Mouse (Mus musculus): ENCODE measurements around the gene Pde4c. TPM values are rescaled to one million over a fixed set of nuclear protein-coding genes. Genes with fewer than 3 reads are reported as not detected.

The Pde4c gene
- total and polyA plus RNA-seq, 2 experiments from 2014 or later = 0.26 to 0.31 TPM

DNA sequence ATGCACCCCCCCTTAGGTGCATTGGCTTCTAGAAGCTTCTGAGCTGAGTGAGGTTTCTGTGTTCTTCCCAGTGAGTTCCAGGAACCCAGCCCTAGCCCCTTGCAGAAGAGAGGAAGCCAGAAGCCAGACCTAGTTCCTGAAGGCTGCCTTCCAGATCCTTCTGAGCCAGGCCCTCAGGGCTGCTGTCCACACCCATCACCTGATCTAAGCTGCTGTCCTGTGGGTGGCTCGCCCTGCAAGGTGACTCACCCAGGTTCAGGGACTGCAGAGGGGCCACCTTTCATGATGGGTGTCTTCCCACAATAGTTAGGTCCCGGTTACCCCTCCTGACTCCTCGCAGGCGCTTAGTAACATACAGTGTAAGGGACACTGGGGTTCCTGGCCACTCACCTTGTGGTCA is 44.1 kb upstream of the Pde4c start:
- ATAC-seq = no peak
- no peak overlapping the region for H3K4me3 ChIP-seq (ENCODE audit: low read length)
- H3K4me1 ChIP-seq (ENCODE audit: insufficient read depth, low read length) = peaks cover under 1% of the 10 kb centered on the region; the same call in 1 of the 2 replicates
- H3K9me3 ChIP-seq (ENCODE audit: low read length) = no peaks in the 10 kb centered on the region
- H3K4me2 ChIP-seq (ENCODE audit: low read depth, low read length) = no peak overlapping the region
- no peak overlapping the region for H3K9ac ChIP-seq (replicated peaks; ENCODE audit: low read length)
- no peak for TF ChIP-seq CTCF (IDR thresholded peaks at IDR 0.05; ENCODE audit: low read depth)
- no peak for DNase-seq (ENCODE audit: low spot score)
- 91% methylated on average over 4 of the region's 4 CpGs for WGBS
- H3K36me3 ChIP-seq (ENCODE audit: insufficient read depth, low read length) = 0 out of 2 replicates have a peak, but pooled peaks cover 18% of the 10 kb centered on the region
- no peaks in the 10 kb centered on the region for H3K27me3 ChIP-seq (ENCODE audit: insufficient read depth, low read length)
- no peak overlapping the region for H3K27ac ChIP-seq

- 0 out of 2 replicates have a peak, but pooled peaks cover 18% of the 10 kb centered on the region for H3K36me3 ChIP-seq (ENCODE audit: insufficient read depth, low read length)
- no peak for TF ChIP-seq CTCF (IDR thresholded peaks at IDR 0.05; ENCODE audit: low read depth)
- H3K27ac ChIP-seq = no peak overlapping the region
- no peaks in the 10 kb centered on the region for H3K4me1 ChIP-seq (ENCODE audit: insufficient read depth, low read length)
- DNase-seq (ENCODE audit: low spot score) = no peak
- no peak overlapping the region for H3K4me2 ChIP-seq (ENCODE audit: low read depth, low read length)
- 85% methylated on average over 3 of the region's 3 CpGs for WGBS
- H3K27me3 ChIP-seq (ENCODE audit: insufficient read depth, low read length) = no peaks in the 10 kb centered on the region
- no peak for ATAC-seq
- no peak overlapping the region for H3K4me3 ChIP-seq (ENCODE audit: low read length)
- no peaks in the 10 kb centered on the region for H3K9me3 ChIP-seq (ENCODE audit: low read length)
- H3K9ac ChIP-seq (replicated peaks; ENCODE audit: low read length) = no peak overlapping the region
These were observed 43.5 kb upstream of the Pde4c start for GRCm38 (mm10) chr8:70680039-70680438.

DNA sequence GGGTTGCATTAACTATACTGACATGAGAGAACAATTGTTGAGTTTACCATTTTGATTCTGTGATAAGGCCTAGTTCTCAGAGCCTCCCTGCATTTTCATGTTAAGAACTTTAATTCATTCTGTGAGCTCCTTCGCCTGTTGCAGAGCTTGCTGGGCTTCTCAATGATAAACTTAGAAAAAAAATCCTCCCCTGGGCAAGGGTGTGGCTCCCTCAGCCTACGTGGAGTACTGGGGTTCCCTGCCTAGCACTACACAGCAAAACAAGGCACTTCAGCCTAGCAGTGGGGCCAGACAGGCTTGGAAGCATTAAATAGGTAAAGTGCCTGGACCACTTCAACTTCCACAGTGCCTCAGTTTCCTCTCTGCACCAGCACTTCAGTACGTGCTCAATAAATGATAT is 42.1 kb upstream of the Pde4c start:
- ATAC-seq = no peak
- 84% methylated on average over 3 of the region's 3 CpGs for WGBS

DNA sequence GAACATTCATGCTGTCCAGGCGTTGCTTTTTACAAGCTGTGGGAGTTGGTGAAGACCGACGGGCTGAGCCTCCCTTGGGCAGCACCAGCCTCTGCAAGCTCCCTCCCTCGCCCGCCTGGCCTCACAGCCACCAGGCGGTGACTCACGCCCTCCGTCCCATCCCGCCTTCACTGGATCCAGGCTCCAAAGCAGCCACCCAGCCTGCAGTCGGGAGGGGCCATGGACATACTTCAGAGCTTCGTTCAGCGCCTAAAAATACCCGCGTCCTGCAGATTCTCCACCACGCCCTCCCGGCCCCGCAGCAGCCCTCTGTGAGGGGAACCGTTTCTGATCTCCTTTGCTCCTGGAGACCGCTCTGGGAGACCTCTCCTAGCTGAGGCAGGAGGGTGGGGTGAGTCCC is 41.3 kb upstream of the Pde4c start:
- ATAC-seq = no peak
- Histone ChIP-seq H3K4me2 (ENCODE audit: low read depth, low read length) (no peak overlapping the region), H3K4me3 (ENCODE audit: low read length) (no peak overlapping the region), H3K36me3 (ENCODE audit: insufficient read depth, low read length) (0 out of 2 replicates have a peak, but pooled peaks cover 18% of the 10 kb centered on the region), H3K4me1 (ENCODE audit: insufficient read depth, low read length) (0 out of 2 replicates have a peak, but pooled peaks cover under 1% of the 10 kb centered on the region), H3K27me3 (ENCODE audit: insufficient read depth, low read length) (no peaks in the 10 kb centered on the region), H3K9me3 (ENCODE audit: low read length) (no peaks in the 10 kb centered on the region), H3K9ac (replicated peaks; ENCODE audit: low read length) (no peak overlapping the region), H3K27ac (no peak overlapping the region)
- DNase-seq (ENCODE audit: low spot score) = no peak
- no peak for TF ChIP-seq CTCF (IDR thresholded peaks at IDR 0.05; ENCODE audit: low read depth)
- 10% methylated on average over 19 of the region's 19 CpGs for WGBS

More for the DNA sequence above, 42.1 kb upstream of the Pde4c start:
- Histone ChIP-seq H3K4me1 (ENCODE audit: insufficient read depth, low read length) (no peaks in the 10 kb centered on the region), H3K9me3 (ENCODE audit: low read length) (no peaks in the 10 kb centered on the region), H3K27ac (no peak overlapping the region), H3K36me3 (ENCODE audit: insufficient read depth, low read length) (0 out of 2 replicates have a peak, but pooled peaks cover 18% of the 10 kb centered on the region), H3K4me3 (ENCODE audit: low read length) (no peak overlapping the region), H3K9ac (replicated peaks; ENCODE audit: low read length) (no peak overlapping the region), H3K4me2 (ENCODE audit: low read depth, low read length) (no peak overlapping the region), H3K27me3 (ENCODE audit: insufficient read depth, low read length) (no peaks in the 10 kb centered on the region)
- DNase-seq (ENCODE audit: low spot score) = no peak
- TF ChIP-seq CTCF (IDR thresholded peaks at IDR 0.05; ENCODE audit: low read depth) = no peak

DNA sequence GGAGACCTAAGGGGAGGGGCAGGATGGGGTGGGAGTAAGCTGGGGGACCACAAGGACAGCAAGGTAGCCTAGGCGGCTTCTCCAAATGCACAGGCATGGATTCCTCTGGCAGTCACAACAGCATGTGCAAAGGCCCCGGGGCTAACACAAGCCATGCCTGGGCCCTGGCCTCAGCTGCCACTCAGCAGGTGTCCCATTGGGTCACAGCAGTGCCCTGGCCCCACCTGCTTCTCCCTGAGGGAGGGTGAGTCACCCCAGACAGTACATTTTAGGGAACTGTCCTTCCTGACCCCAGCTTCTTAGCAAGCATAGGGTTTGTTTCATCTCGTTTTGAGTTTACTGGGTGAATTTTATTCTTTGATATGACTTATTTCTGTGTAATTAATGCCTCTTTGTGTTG is 40.8 kb upstream of the Pde4c start:
- H3K36me3 ChIP-seq (ENCODE audit: insufficient read depth, low read length) = 0 out of 2 replicates have a peak, but pooled peaks cover 18% of the 10 kb centered on the region
- no peaks in the 10 kb centered on the region for H3K27me3 ChIP-seq (ENCODE audit: insufficient read depth, low read length)
- H3K9ac ChIP-seq (replicated peaks; ENCODE audit: low read length) = no peak overlapping the region
- 0 out of 2 replicates have a peak, but pooled peaks cover 5% of the 10 kb centered on the region for H3K4me1 ChIP-seq (ENCODE audit: insufficient read depth, low read length)
- H3K4me2 ChIP-seq (ENCODE audit: low read depth, low read length) = no peak overlapping the region
- ATAC-seq (no peak), DNase-seq (ENCODE audit: low spot score) (no peak)
- no peak overlapping the region for H3K4me3 ChIP-seq (ENCODE audit: low read length)
- 75% methylated on average over 3 of the region's 3 CpGs for WGBS
- H3K27ac ChIP-seq = no peak overlapping the region
- no peaks in the 10 kb centered on the region for H3K9me3 ChIP-seq (ENCODE audit: low read length)
- no peak for TF ChIP-seq CTCF (IDR thresholded peaks at IDR 0.05; ENCODE audit: low read depth)

GRCm38 (mm10) chr8:70684291-70684690 is 39.2 kb upstream of the Pde4c start:
- Histone ChIP-seq H3K9ac (replicated peaks; ENCODE audit: low read length) (no peak overlapping the region), H3K4me3 (ENCODE audit: low read length) (no peak overlapping the region), H3K4me2 (ENCODE audit: low read depth, low read length) (no peak overlapping the region), H3K27me3 (ENCODE audit: insufficient read depth, low read length) (no peaks in the 10 kb centered on the region), H3K36me3 (ENCODE audit: insufficient read depth, low read length) (0 out of 2 replicates have a peak, but pooled peaks cover 5% of the 10 kb centered on the region), H3K4me1 (ENCODE audit: insufficient read depth, low read length) (0 out of 2 replicates have a peak, but pooled peaks cover 5% of the 10 kb centered on the region), H3K9me3 (ENCODE audit: low read length) (no peaks in the 10 kb centered on the region), H3K27ac (peak overlapping the region; percentile 15; the same call in 1 of the 2 replicates)
- 33% methylated on average over 7 of the region's 7 CpGs for WGBS
- ATAC-seq (peak; percentile 77), DNase-seq (ENCODE audit: low spot score) (peak; percentile 63)
- TF ChIP-seq CTCF (IDR thresholded peaks at IDR 0.05; ENCODE audit: low read depth) = no peak

GRCm38 (mm10) chr8:70687576-70687975 is 35.9 kb upstream of the Pde4c start:
- Histone ChIP-seq H3K4me3 (ENCODE audit: low read length) (no peak overlapping the region), H3K27me3 (ENCODE audit: insufficient read depth, low read length) (no peaks in the 10 kb centered on the region), H3K9ac (replicated peaks; ENCODE audit: low read length) (no peak overlapping the region), H3K4me2 (ENCODE audit: low read depth, low read length) (no peak overlapping the region), H3K9me3 (ENCODE audit: low read length) (no peaks in the 10 kb centered on the region), H3K27ac (peak overlapping the region; percentile 4; the same call in 1 of the 2 replicates), H3K36me3 (ENCODE audit: insufficient read depth, low read length) (no peaks in the 10 kb centered on the region), H3K4me1 (ENCODE audit: insufficient read depth, low read length) (peaks cover 5% of the 10 kb centered on the region; the same call in 1 of the 2 replicates)
- no peak for TF ChIP-seq CTCF (IDR thresholded peaks at IDR 0.05; ENCODE audit: low read depth)
- DNase-seq (ENCODE audit: low spot score) = peak; percentile 82
- 48% methylated on average over 8 of the region's 8 CpGs for WGBS
- ATAC-seq = peak; percentile 51
